Mouse (Mus musculus) layer of hippocampus, adult 8-10 months (tissue): ENCODE measurements around the gene Rufy1. TPM values are rescaled to one million over a fixed set of nuclear protein-coding genes. Genes with fewer than 3 reads are reported as not detected.
"Not testable (repeated sequence)": the region's sequence is repeated elsewhere in the genome, so short reads cannot be mapped to it uniquely, and the experiment has no call there.

Experiments
- DNase-seq, 2 experiments: peaks; one replicate each; pipeline ENCODE4 v3.0.0; 2022; ENCODE audit warnings: low spot score in 2 of 2
- total RNA-seq, 4 experiments: library from RNA; stranded (reverse); gene quantifications; 2 replicates each; pipeline ENCODE4 v1.2.4; 2022

The Rufy1 gene
- total RNA-seq, result 10 to 100 TPM; 29.6 to 33.1 (median 32.7) TPM

DNA sequence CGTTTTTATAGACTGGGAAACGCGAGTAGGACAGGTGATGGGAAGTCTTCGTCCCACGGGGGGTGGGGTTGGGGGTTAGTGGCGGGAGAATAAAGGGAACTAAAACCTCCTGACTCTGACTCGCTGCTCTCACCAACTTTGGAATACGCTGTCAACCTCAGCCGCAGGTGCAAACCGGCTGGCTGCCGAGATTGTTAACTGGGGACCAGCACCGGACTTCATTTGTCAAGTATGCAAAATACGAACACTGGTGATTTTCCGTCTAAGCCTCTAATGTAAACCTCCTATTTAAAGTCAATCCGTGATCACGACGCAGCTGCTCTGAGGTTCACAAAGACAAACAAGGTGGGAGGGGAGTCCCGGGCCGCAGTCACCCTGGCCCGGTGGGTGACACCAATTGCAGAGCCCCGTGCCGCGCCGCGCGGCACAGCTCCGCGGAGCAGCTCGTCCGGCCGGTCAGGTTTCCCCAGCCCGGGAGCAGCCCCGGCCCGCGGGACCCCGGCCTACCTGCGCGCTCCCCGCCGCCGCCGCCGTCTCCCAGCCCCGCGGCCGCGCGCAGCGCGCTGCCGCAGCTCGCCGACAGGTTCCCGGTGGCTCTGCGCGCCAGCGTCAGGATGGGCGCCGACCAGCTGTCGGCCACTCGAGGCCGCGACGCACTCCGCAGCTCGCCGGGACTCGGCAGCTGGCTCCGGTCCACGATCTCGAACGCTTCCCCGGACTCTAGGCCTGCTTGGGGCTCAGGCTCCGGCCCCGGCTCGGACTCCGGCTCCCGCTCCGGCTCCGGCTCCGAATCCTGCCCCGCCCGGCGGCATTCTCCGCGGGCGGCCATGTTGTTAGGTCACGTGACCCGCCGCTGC is at the start of gene Rufy1:
Rufy1 (minus strand) TSS at position 849 of the 857 bp plus-strand sequence.
- DNase-seq, result peak; percentile 66 to 80

DNA sequence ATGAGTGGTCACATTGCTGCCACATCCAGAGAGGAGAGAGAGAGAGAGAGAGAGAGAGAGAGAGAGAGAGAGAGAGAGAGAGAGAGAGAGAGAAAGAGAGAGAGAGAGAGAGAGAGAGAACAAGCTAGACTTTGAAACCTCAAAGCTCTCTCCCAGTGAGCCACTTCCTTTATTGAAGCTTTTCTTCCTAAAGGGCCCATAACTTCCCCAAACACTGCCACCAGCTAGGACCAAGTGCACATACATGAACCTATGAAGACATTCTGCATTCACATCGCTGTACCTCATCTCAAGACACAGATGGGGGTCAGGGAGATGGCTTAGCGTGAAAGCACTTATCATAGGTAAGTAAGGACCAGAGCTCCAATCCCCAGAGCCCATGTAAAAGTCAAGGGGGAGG is 47.1 kb upstream of the Rufy1 start:
- no peak for DNase-seq

DNA sequence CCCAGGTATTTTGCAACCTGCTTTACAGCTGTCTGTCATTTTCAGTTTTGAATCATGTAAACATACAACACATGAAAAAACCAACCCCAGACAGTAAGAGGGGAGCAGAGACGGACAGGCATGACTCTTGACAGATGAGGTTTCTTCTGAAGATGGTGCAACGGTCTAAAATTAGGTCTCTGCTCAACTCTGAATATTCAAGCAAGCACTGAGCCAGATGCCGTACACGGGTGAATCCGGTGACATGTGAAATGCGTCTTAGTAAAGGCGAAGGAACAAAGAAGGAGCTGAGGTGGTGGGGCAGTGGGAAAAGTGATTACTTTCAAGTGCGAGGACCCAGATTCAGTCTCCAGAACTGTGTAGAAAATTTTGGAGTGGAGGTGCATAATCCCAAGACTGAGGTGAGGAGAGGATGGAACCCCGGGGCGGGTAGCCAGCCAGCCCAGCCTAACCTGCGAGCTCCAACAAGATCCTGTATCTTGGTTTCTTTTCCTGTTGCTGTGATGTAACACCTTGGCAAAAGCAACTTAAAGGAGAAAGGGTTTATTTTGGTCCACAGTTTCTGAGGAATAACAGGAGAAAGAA is 46.7 kb upstream of the Rufy1 start:
- DNase-seq, result no peak

DNA sequence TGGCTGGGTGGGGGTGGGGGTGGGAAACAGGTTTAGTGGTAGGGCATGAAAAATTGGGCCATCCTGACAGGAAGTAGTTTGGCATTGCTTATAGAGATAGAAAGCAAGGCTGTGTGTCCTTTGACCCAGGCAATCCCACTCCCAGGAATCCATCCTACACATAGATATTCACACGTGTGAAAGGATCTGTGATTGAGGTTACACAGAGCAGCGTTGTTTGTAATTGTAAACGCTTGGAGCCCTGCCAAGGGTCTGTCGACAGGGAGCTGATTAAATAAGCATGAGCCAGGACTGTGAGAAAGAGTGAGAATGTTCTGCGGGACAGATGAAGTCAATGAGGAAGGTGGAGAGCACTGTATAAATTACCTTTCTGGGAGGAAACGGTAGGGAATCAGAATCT is 46.0 kb upstream of the Rufy1 start:
- DNase-seq, result no peak

DNA sequence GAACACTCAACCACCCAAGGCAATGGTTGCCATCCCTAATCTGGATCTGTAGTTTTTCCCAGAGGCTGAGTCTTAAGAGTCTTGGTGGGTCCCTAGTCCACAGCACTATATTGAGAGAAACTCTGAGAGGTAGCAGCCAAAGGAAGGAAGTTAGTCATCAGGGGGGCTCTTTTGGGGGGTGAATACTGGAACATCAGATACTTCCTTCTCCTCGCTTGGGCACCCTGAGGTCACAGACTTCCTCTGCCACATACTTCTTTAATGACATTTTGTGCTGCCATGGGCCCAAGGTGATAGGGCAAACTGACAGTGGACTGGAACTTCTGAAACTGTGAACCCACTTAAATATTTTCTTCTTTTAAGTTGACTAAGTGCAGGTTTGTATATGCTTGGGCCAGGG is 43.0 kb upstream of the Rufy1 start:
- no peak for DNase-seq

DNA sequence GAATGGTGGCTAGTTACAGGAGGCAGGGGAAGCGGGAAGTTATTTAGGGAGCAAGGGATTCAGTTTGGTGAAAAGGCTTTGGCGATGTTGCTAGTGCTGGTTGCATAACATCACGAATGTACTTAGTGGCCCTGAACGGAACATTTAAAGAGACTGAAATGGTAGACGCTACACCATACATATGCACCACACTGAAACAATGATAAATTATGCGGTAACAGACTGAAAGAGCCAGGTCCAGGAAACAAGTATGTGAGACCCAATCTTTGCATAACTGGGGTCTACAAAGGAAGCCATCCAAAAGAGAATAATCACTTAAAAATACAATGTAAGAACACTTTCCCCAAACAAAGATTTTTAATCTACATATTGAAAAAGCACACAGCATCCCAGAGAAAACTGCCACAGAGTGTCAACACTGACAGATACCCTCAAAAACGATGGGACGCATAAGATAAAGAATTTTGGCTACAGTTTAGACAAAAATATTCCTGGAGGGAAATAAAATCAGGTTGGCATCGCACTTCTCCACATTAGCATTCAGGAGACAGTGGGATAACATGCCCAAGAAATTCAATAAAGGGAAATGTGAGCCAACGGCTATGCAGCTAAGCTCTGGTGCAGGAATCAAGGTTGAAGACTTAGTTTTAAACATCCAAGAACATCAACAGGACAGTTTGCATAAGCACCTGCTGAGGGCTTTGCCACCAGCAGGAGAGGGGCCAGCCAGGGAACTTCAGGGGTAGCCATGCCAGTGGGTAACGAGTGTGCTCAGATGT is 41.4 kb upstream of the Rufy1 start:
- DNase-seq, result no peak

DNA sequence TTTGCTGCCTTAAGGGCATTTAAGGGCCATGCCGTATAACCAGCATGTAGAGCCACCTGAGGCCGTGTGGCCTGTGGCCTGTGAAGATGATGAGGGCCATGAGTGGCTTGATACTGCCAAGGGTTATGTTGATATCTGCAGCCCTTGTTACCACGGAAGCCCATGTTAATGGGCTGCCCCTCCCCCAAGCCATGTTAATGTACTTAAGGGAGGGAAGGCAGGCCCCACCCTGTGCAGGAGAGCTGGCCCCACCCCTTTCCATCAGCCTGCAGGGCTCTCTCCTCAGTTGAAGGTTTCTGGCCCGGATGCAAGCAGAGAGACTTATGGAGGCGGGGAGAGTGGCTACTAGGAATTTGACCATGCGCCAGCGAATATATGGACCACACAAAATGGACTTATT is 30.6 kb upstream of the Rufy1 start:
- no peak for DNase-seq

DNA sequence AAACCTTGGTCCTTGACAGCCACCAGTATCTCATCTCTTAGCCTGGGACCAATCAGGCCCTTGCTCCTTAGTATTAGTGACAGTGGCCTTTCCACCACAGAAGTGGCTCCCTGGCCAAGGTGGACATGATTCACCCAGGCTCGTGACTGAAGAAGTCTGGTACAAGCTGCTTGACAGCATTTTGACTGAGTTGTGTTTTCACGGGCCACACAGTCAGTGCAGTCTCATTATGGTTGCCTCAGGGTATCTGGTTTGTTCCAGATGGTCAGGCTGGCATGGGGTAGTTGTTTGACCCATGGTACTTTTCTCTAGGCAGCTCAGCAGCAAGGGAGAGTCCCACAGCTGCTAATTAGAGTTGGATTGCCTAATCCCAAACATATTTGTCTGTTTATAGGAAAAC is 28.3 kb upstream of the Rufy1 start:
- no peak for DNase-seq

DNA sequence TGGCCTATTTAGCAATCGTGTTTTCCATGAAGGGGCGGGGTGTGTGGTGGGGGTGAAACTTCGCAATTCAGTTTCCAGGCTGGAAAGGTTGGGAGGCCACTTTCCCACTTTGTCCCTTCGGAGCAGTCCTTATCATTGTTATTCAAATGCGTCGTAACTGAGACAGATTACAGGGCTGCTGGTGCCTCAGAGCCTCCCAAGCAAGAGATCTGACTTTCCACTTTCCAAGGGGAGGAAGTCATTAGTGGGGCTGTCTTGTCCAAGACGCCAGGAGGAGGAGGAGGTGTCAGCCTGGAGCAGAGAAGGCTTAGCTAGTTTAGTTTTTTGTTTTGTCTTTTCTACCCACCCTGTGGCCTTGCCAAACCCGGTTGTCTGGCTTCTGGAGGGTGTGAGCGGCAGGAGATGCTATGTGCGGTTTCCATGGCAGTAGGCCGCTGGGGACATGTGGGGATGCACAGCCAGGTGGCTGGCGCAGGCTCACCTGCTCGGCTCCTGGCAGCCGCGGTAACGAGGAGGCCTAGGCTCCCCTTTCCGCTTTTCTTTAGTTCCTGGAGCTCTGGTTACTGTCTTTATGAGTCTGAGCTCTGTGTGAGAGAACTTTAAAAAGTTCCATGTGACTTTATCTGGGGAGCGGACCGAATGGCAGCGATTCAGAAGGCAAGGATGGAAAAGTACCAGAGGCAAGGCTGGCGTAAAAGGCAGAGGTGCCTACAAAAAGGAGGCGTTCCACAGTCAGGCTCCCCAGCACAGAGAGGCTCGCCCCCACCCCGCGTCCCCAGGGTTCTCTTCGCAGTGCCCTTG is 26.4 kb upstream of the Rufy1 start:
- DNase-seq, result no peak

DNA sequence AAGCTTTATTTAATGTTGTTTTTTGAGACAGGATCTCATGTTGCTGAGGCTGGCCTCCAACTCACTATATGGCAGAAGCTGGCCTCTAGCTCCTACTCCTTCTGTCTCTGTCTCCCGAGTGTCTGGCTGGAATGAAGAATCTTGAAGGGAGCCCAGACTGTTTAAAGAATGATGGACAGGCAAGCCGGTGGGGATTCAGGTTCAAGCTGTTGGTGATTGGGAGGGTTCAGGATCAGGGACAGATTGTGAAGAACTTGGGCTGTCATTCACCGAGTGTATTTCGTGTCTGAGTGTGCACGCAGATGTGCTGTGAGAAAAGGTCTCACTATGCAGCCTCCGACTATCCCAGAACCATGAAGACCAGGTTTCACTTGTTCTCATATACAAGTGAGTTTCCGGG is 25.5 kb upstream of the Rufy1 start:
- no peak for DNase-seq

DNA sequence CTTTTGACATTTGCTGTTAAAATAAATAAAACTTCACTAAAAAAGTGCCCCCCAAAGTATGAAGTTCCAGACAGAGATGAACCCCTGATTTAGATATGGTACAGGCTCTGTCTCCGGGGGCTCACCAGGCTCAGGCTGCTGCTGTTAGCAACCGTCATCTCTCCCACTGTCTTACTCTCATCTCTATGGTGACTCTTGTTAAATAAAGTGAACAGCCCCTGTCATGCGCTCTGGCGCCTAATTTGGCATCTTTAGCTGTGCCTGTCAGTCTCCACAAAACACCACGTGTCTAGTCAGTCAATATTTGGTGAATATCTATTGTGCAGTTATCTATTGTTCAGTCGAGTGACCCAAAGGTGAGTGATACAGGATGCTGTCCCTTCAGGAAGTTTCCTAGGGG is 24.0 kb upstream of the Rufy1 start:
- DNase-seq, result no peak

DNA sequence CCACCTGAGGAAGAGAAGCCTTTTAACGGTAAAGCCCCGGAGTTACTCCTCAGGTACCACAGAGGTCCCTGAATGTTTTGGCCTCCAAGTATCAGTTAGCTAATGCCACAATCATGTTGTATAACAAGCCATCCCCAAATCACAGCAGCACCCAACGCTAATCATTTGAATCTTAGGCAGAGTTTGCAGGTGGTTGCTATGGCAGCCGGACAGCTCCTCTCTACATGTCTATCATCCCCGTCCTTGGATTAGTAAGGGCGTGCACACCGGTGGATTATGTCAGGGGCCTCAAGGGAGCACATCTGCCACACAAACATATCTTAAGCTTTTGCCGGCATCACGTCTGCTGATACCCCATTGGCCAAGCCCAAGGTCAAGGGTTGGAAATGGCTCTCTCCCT is 19.3 kb upstream of the Rufy1 start:
- DNase-seq, result no peak

DNA sequence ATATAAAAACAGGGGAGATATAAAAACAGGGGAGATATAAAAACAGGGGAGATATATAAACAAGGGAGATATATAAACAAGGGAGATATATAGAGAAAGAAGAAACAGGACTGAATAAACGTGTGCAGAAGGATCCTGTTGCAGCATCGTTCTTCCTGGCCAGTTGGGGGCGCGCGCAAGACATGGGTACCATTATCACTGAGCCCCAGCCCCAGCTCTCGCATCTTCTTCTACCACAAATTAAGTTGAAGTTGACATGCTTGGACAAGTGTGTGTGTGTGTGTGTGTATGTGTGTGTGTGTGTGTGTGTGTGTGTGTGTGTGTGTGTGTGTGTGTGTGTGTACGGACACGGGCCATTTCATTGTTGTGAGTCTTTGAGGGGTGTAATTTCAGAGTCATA is 17.2 kb upstream of the Rufy1 start:
- DNase-seq, result not testable (repeated sequence)

DNA sequence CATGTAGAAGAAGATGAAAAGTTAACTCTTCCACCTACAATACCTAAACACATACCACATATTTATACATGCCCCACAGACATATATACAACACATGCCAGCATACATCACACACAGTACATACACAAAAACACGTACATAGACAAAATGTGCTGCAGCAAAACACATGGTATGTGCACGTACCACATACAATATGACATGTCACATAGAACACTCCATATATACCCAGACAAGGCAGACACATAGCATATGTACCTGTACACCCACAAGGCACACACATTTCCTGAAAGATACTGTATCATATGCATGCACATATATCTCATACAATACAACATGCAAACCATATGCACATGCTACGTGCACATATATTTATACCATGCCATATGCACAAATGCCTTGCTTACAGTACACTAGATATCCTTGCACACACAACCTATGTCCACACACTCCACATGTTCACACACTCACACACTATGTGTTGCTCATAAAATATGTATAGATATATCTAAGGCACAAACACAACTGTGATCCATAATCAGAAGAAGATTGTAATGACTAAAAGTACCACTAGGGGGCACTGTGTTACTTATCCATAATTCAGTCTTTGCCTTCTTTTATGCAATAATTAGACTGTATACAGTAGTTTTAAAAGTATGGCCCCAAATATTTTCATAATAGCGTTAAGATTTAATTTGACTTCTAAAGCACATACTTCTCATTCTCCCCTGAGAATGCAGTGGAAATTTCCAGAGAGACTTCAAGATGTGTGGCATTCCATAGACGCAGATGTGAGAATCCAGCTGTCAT is 12.5 kb upstream of the Rufy1 start:
- no peak for DNase-seq

DNA sequence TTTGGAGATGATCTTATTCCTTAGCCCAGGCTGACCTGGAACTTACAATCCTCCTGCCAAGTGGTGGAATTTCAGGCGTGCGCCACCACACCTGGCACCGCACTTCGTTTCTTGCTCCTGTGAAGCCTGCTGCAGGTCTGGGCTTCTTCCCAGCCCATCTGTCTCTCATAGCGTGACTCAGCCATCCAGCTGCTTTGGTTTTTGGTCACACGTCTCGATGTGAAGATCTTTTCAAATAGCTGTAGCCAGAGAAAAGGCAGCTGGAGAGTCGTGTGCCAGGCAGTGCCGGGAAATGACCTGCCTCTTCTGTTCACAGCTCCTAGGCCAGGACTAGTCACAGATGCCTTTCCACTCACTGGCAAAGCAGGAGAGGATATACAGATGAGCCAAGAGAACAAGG is 10.7 kb upstream of the Rufy1 start:
- peak; percentile 68 to 70 for DNase-seq

DNA sequence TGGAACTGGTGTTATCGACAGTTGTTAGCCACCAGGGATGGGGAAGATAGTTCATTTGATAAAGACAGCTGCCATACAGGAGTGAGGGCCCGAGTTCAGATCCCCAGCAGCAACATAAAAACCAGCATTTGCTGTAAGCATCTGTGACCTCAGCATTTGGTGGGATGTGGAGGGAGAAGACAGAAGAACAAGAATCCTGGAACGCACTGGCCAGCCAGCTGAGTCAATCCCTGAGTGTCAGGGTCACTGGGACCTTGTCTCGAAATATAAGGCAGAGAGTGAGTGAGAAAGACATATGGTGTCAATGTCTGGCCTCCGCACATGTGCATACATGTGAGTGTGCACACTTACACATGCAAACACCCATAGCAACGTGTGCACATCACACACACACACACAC is 9.8 kb upstream of the Rufy1 start:
- DNase-seq, result no peak

DNA sequence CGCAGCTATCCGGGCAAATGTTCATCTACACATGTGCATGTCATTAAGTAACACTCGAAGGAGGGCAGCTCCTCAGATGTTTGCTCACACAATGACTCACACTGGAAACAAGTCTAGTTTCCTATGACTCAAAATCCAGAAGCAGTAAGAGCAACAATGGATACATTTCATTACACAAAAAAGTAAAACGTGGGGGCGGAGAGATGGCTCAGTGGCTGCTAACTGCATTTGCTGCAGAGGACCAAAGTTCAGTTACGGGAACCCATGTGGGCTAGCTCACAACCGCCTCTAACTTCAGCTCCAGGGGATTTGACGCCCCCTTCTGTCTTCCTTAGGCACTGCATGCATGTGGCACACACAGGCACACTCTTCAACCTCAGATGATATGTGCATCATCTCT is 8.9 kb upstream of the Rufy1 start:
- DNase-seq, result no peak

DNA sequence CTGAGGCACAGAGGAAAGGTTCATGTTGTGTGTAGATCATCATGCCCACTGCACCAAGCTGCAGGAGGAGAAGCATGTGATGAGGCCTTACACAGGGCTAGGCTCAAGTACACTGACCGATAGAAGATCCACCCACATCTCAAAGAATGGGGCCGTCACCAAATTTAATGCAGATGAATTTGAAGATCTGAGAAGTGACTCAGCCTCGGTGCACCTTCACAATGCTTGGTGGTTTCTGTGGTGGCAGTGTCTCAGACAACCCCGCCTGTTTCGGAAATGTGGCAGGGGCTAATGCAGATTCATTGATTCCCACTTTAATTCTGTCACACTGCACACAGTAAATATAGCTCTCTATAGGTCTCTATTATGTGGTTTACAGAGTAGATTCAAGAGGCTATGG is 2.0 kb upstream of the Rufy1 start:
- no peak for DNase-seq

DNA sequence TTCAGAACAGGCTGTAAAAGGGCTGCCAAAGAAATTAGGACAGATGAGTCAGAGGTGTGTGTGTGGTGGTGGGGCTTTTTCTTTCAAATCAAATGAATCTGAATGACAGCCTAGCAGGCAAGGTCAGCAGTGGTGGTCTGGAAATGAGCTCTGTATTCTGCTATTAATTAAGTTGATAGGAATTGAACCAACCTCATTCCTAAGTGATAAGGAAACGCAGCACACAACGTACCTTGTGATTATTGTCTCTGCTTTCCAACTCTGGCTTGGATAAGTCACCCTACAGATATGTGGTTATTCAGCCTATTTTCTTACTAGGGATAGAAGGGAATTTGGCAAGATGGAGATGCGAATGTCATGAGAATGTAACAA is 1.1 kb upstream of the Rufy1 start:
- DNase-seq, result no peak

DNA sequence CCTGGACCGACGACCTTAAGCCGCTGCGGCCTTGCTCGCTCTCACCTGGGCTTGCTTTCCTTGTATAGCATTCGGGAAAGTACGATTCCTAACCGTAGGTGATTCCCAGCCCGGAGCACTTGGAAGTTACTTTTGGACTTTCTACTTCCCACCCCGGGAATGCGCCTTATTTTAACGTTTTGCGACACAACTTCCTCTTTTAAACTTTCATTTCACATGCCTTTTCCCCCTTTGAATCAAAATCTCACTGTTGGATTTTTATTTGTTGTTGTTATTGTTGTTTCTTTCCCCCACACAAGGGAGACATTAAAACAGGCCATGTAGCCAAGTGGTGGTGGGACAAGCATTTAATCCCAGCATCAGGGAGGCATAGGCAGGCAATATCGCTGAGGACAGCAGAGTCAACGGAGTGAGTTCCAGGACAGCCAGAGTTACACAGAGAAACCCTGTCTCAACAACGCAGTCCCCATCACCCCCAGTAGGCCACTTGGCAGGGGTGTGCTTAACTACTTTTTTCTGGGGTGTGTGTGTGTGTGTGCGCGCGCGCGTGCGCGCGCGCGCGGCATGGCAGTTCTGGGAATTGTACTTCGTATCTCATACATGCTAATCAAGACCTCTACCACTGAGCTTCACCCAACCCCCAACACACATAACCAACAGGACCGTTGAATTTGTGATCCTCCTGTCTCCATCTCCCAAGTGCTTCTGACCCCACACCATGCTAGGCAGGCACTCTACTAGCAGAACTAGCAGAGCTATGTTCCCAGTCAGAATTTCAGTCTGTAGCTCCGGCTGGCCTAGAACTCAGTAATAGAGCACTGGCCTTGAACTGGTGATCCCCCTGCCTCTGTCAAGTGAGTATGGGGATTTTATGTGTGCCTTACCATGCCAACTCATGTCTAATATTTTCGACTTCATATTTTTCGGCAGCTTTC is 476 bp upstream of the Rufy1 start:
- DNase-seq, result no peak
